Mouse (Mus musculus): ENCODE measurements around the gene Fibp. TPM values are rescaled to one million over a fixed set of nuclear protein-coding genes. Genes with fewer than 3 reads are reported as not detected.

Fibp gene
- polyA plus RNA-seq, 1 experiment: 140 TPM

- peaks cover 16% of the 10 kb centered on the region for H3K4me1 ChIP-seq (ENCODE audit: control insufficient read depth, insufficient read depth, low read length)
- no peak overlapping the region; the same call in 1 of the 2 replicates for H3K27ac ChIP-seq (ENCODE audit: insufficient read depth, low read length)
- WGBS: 26% methylated on average over 3 of the region's 3 CpGs
- H3K27me3 ChIP-seq (ENCODE audit: control insufficient read depth, insufficient read depth, low read length): no peaks in the 10 kb centered on the region
- TF ChIP-seq POLR2A (IDR thresholded peaks at IDR 0.05; ENCODE audit: borderline replicate concordance, insufficient read depth, low read length) (no peak), CTCF (IDR thresholded peaks at IDR 0.05; ENCODE audit: borderline replicate concordance, insufficient read depth, low read depth, low read length) (no peak)
- peak in 1 of 2 experiments; percentile 6 for DNase-seq
- no peak overlapping the region for H3K4me3 ChIP-seq (replicated peaks; ENCODE audit: insufficient read depth, low read depth, low read length)
These were observed 519 bp upstream of the Fibp start for GRCm38 (mm10) chr19:5459896-5460295.

GRCm38 (mm10) chr19:5461411-5461810 is 996 bp downstream of the Fibp start:
- 79% methylated on average over 6 of the region's 6 CpGs for WGBS
- Histone ChIP-seq H3K4me3 (replicated peaks; ENCODE audit: insufficient read depth, low read depth, low read length) (no peak overlapping the region), H3K27ac (ENCODE audit: insufficient read depth, low read length) (no peak overlapping the region), H3K27me3 (ENCODE audit: control insufficient read depth, insufficient read depth, low read length) (no peaks in the 10 kb centered on the region), H3K4me1 (ENCODE audit: control insufficient read depth, insufficient read depth, low read length) (peaks cover 13% of the 10 kb centered on the region)
- TF ChIP-seq CTCF (IDR thresholded peaks at IDR 0.05; ENCODE audit: borderline replicate concordance, insufficient read depth, low read depth, low read length) (no peak), POLR2A (IDR thresholded peaks at IDR 0.05; ENCODE audit: borderline replicate concordance, insufficient read depth, low read length) (no peak)
- DNase-seq: no peak

- Histone ChIP-seq H3K27ac (ENCODE audit: insufficient read depth, low read length) (no peak overlapping the region), H3K4me1 (ENCODE audit: control insufficient read depth, insufficient read depth, low read length) (peaks cover 13% of the 10 kb centered on the region), H3K4me3 (replicated peaks; ENCODE audit: insufficient read depth, low read depth, low read length) (no peak overlapping the region), H3K27me3 (ENCODE audit: control insufficient read depth, insufficient read depth, low read length) (no peaks in the 10 kb centered on the region)
- 84% methylated on average over 9 of the region's 9 CpGs for WGBS
- TF ChIP-seq CTCF (IDR thresholded peaks at IDR 0.05; ENCODE audit: borderline replicate concordance, insufficient read depth, low read depth, low read length) (no peak), POLR2A (IDR thresholded peaks at IDR 0.05; ENCODE audit: borderline replicate concordance, insufficient read depth, low read length) (no peak)
- DNase-seq: no peak
These were observed 2.8 kb downstream of the Fibp start for GRCm38 (mm10) chr19:5463212-5463611.

GRCm38 (mm10) chr19:5463791-5464562 is 3.6 kb downstream of the Fibp start:
- TF ChIP-seq CTCF (IDR thresholded peaks at IDR 0.05; ENCODE audit: borderline replicate concordance, insufficient read depth, low read depth, low read length) (peak; percentile 85), POLR2A (IDR thresholded peaks at IDR 0.05; ENCODE audit: borderline replicate concordance, insufficient read depth, low read length) (no peak)
- no peaks in the 10 kb centered on the region for H3K27me3 ChIP-seq (ENCODE audit: control insufficient read depth, insufficient read depth, low read length)
- H3K4me3 ChIP-seq (replicated peaks; ENCODE audit: insufficient read depth, low read depth, low read length): peak overlapping the region; percentile 9
- 6% methylated on average over 15 of the region's 15 CpGs for WGBS
- peaks cover 11% of the 10 kb centered on the region for H3K4me1 ChIP-seq (ENCODE audit: control insufficient read depth, insufficient read depth, low read length)
- H3K27ac ChIP-seq (ENCODE audit: insufficient read depth, low read length): no peak overlapping the region
- peak; percentile 60 to 74 for DNase-seq

GRCm38 (mm10) chr19:5465037-5465436 is 4.6 kb downstream of the Fibp start:
- no peak for DNase-seq
- TF ChIP-seq CTCF (IDR thresholded peaks at IDR 0.05; ENCODE audit: borderline replicate concordance, insufficient read depth, low read depth, low read length) (no peak), POLR2A (IDR thresholded peaks at IDR 0.05; ENCODE audit: borderline replicate concordance, insufficient read depth, low read length) (no peak)
- H3K4me3 ChIP-seq (replicated peaks; ENCODE audit: insufficient read depth, low read depth, low read length): no peak overlapping the region
- 92% methylated on average over 8 of the region's 8 CpGs for WGBS
- H3K27ac ChIP-seq (ENCODE audit: insufficient read depth, low read length): no peak overlapping the region
- H3K4me1 ChIP-seq (ENCODE audit: control insufficient read depth, insufficient read depth, low read length): peaks cover 10% of the 10 kb centered on the region
- H3K27me3 ChIP-seq (ENCODE audit: control insufficient read depth, insufficient read depth, low read length): no peaks in the 10 kb centered on the region

- WGBS: 80% methylated on average over 6 of the region's 6 CpGs
- H3K4me3 ChIP-seq (replicated peaks; ENCODE audit: insufficient read depth, low read depth, low read length): no peak overlapping the region
- TF ChIP-seq CTCF (IDR thresholded peaks at IDR 0.05; ENCODE audit: borderline replicate concordance, insufficient read depth, low read depth, low read length) (no peak), POLR2A (IDR thresholded peaks at IDR 0.05; ENCODE audit: borderline replicate concordance, insufficient read depth, low read length) (no peak)
- no peak overlapping the region for H3K27ac ChIP-seq (ENCODE audit: insufficient read depth, low read length)
- no peak for DNase-seq
- H3K27me3 ChIP-seq (ENCODE audit: control insufficient read depth, insufficient read depth, low read length): no peaks in the 10 kb centered on the region
- H3K4me1 ChIP-seq (ENCODE audit: control insufficient read depth, insufficient read depth, low read length): peaks cover 10% of the 10 kb centered on the region
These were observed 6.6 kb downstream of the Fibp start for GRCm38 (mm10) chr19:5466916-5467500.

DNA sequence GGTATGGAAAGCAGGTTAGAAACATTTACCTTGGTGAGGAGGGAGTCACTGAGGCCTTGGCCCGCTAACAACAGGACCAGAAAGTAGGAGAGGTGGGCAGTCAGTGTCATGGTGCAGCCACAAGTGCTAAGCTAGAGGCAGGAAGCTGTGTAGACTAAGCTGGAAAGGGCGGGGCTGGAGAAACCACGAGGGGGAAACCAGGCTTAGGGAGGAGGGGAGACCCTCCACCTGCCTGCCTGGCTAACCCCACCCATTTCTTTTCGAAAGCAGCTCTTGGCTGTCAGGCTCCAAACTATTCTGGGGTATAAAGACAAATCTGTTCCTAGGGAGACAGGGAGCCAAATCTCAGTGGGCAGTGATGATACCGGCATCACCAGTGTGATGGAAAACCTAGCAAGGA is 8.0 kb downstream of the Fibp start, which contains the start of gene Ctsw:
Ctsw (minus strand) TSS at position 134 of the 400 bp plus-strand sequence.
- Histone ChIP-seq H3K27ac (ENCODE audit: insufficient read depth, low read length) (no peak within 1 kb of the TSS), H3K4me3 (replicated peaks; ENCODE audit: insufficient read depth, low read depth, low read length) (no peak within 1 kb of the TSS), H3K4me1 (ENCODE audit: control insufficient read depth, insufficient read depth, low read length) (peaks cover 10% of the 10 kb centered on the region), H3K27me3 (ENCODE audit: control insufficient read depth, insufficient read depth, low read length) (no peaks in the 10 kb centered on the region)
- DNase-seq: no peak
- TF ChIP-seq POLR2A (IDR thresholded peaks at IDR 0.05; ENCODE audit: borderline replicate concordance, insufficient read depth, low read length) (no peak), CTCF (IDR thresholded peaks at IDR 0.05; ENCODE audit: borderline replicate concordance, insufficient read depth, low read depth, low read length) (no peak)
- 43% methylated on average over 5 of the region's 5 CpGs for WGBS

GRCm38 (mm10) chr19:5471846-5472245 is 11.4 kb downstream of the Fibp start:
- H3K4me3 ChIP-seq (replicated peaks; ENCODE audit: insufficient read depth, low read depth, low read length): no peak overlapping the region
- peaks cover 15% of the 10 kb centered on the region for H3K4me1 ChIP-seq (ENCODE audit: control insufficient read depth, insufficient read depth, low read length)
- TF ChIP-seq CTCF (IDR thresholded peaks at IDR 0.05; ENCODE audit: borderline replicate concordance, insufficient read depth, low read depth, low read length) (no peak), POLR2A (IDR thresholded peaks at IDR 0.05; ENCODE audit: borderline replicate concordance, insufficient read depth, low read length) (no peak)
- no peak overlapping the region for H3K27ac ChIP-seq (ENCODE audit: insufficient read depth, low read length)
- 50% methylated on average over 5 of the region's 5 CpGs for WGBS
- no peaks in the 10 kb centered on the region for H3K27me3 ChIP-seq (ENCODE audit: control insufficient read depth, insufficient read depth, low read length)
- no peak for DNase-seq
